Mouse (Mus musculus) thymus, adult 2 months (tissue): Measurements from ENCODE around the gene Tmem253. TPM values are rescaled to one million over a fixed set of nuclear protein-coding genes. Genes with fewer than 3 reads are reported as not detected.

Experiments
- DNase-seq: peaks from one replicate; pipeline ENCODE4 v3.0.0; 2021
- H3K27ac ChIP-seq: fragments of 200-500 bp; 2 replicates; pipeline ENCODE4 v1.5.1; 2012; ENCODE audit warnings: low read length, control low read depth; ENCODE audit not compliant: control insufficient read depth, insufficient read depth
- H3K27me3 ChIP-seq: fragments of 200-500 bp; 2 replicates; pipeline ENCODE4 v1.6.1; 2012; ENCODE audit warnings: mild to moderate bottlenecking, low read length, moderate library complexity, mixed read lengths; ENCODE audit not compliant: control insufficient read depth, insufficient read depth
- H3K36me3 ChIP-seq: fragments of 200-500 bp; 2 replicates; pipeline ENCODE4 v1.6.1; 2012; ENCODE audit warnings: mild to moderate bottlenecking, low read length, moderate library complexity; ENCODE audit not compliant: control insufficient read depth, insufficient read depth
- H3K4me1 ChIP-seq: fragments of 200-500 bp; replicated peaks from 2 replicates; pipeline ENCODE4 v1.6.1; 2012; ENCODE audit warnings: low read length; ENCODE audit not compliant: control insufficient read depth, insufficient read depth
- H3K4me3 ChIP-seq: fragments of 200-500 bp; 2 replicates; pipeline ENCODE4 v1.5.1; 2012; ENCODE audit warnings: mild to moderate bottlenecking, low read length, control low read depth, moderate library complexity; ENCODE audit not compliant: control insufficient read depth, insufficient read depth
- CTCF ChIP-seq: fragments of 200-500 bp; IDR thresholded peaks from 2 replicates; pipeline ENCODE4 v1.5.1; 2012; ENCODE audit warnings: mild to moderate bottlenecking, control low read depth, low read length, moderate library complexity, borderline replicate concordance; ENCODE audit not compliant: control insufficient read depth, poor library complexity, insufficient read depth; ENCODE audit errors: extremely low read depth
- POLR2A ChIP-seq: fragments of 200-500 bp; IDR thresholded peaks from 2 replicates; pipeline ENCODE4 v1.6.1; 2012; ENCODE audit warnings: mild to moderate bottlenecking, low read length, control low read depth, moderate library complexity; ENCODE audit not compliant: control insufficient read depth, poor library complexity, insufficient read depth; ENCODE audit errors: extremely low read depth
- WGBS: fragments of 180-500 bp; shearing (Covaris S2); methylation state at CpG from one replicate; pipeline ENCODE4 v1.1.7; 2018; 5-methylcytosine and 5-hydroxymethylcytosine counted together
- polyA plus RNA-seq: library from polyadenylated mRNA; depleted of rRNA; stranded (reverse); fragments of >200 nt; gene quantifications from 2 replicates; pipeline ENCODE4 v1.2.3, GENCODE M21; 2012

The Tmem253 gene
- polyA plus RNA-seq, 1 experiment, result 2.9 TPM

- TF ChIP-seq CTCF, result no peak
- no peak for TF ChIP-seq POLR2A
- Histone ChIP-seq H3K4me3 (no peak overlapping the region), H3K27ac (no peak overlapping the region), H3K4me1 (peaks cover 59% of the 10 kb centered on the region), H3K27me3 (no peaks in the 10 kb centered on the region), H3K36me3 (peaks cover 12% of the 10 kb centered on the region)
- DNase-seq, result peak; percentile 13
- over 99% methylated on average over 23 of the region's 23 CpGs for WGBS
These were observed 8.7 kb upstream of the Tmem253 start for GRCm38 (mm10) chr14:52006771-52007170.

GRCm38 (mm10) chr14:52008321-52009203, 6.9 kb upstream of the Tmem253 start:
- H3K4me1 ChIP-seq, result peaks cover 63% of the 10 kb centered on the region
- TF ChIP-seq CTCF, result peak; percentile 99
- no peak; the same call in 1 of the 2 replicates for TF ChIP-seq POLR2A
- no peaks in the 10 kb centered on the region for H3K27me3 ChIP-seq
- DNase-seq, result peak; percentile 95
- H3K4me3 ChIP-seq, result peak overlapping the region; percentile 49
- WGBS, result 14% methylated on average over 38 of the region's 38 CpGs
- peaks cover 12% of the 10 kb centered on the region for H3K36me3 ChIP-seq
- H3K27ac ChIP-seq, result peak overlapping the region; percentile 82

GRCm38 (mm10) chr14:52009361-52009760, 6.1 kb upstream of the Tmem253 start:
- DNase-seq, result no peak
- peak overlapping the region; percentile 37 for H3K27ac ChIP-seq
- H3K27me3 ChIP-seq, result no peaks in the 10 kb centered on the region
- H3K36me3 ChIP-seq, result peaks cover 12% of the 10 kb centered on the region
- H3K4me3 ChIP-seq, result no peak overlapping the region
- WGBS, result 94% methylated on average over 26 of the region's 26 CpGs
- TF ChIP-seq CTCF, result no peak
- TF ChIP-seq POLR2A, result no peak
- H3K4me1 ChIP-seq, result peaks cover 59% of the 10 kb centered on the region

GRCm38 (mm10) chr14:52009841-52010240, 5.6 kb upstream of the Tmem253 start:
- H3K4me3 ChIP-seq, result no peak overlapping the region

GRCm38 (mm10) chr14:52010446-52011111, 4.9 kb upstream of the Tmem253 start:
- TF ChIP-seq POLR2A (no peak), CTCF (no peak)
- no peak overlapping the region for H3K4me3 ChIP-seq
- 88% methylated on average over 9 of the region's 9 CpGs for WGBS
- H3K27ac ChIP-seq, result no peak overlapping the region
- peak; percentile 23 for DNase-seq
- peaks cover 52% of the 10 kb centered on the region for H3K4me1 ChIP-seq
- H3K36me3 ChIP-seq, result peaks cover 12% of the 10 kb centered on the region
- H3K27me3 ChIP-seq, result no peaks in the 10 kb centered on the region

More at GRCm38 (mm10) chr14:52009841-52010240, 5.6 kb upstream of the Tmem253 start:
- Histone ChIP-seq H3K27me3 (no peaks in the 10 kb centered on the region), H3K36me3 (peaks cover 12% of the 10 kb centered on the region), H3K4me1 (peaks cover 54% of the 10 kb centered on the region), H3K27ac (no peak overlapping the region)
- 93% methylated on average over 6 of the region's 6 CpGs for WGBS
- TF ChIP-seq POLR2A (no peak), CTCF (no peak)
- no peak for DNase-seq

GRCm38 (mm10) chr14:52011683-52012082, 3.8 kb upstream of the Tmem253 start:
- Histone ChIP-seq H3K4me1 (peaks cover 43% of the 10 kb centered on the region), H3K27ac (no peak overlapping the region), H3K36me3 (peaks cover 6% of the 10 kb centered on the region), H3K4me3 (no peak overlapping the region), H3K27me3 (no peaks in the 10 kb centered on the region)
- no peak for DNase-seq
- TF ChIP-seq CTCF (no peak), POLR2A (no peak)
- 73% methylated on average over 1 of the region's 1 CpGs for WGBS
